Mouse (Mus musculus) adrenal gland, postnatal 25 days (tissue): ENCODE measurements around the gene Mical1. TPM values are rescaled to one million over a fixed set of nuclear protein-coding genes. Genes with fewer than 3 reads are reported as not detected.

Source experiments
- DNase-seq: peaks from one replicate; pipeline ENCODE4 v3.0.0; 2021; ENCODE audit warnings: mixed read lengths
- long read RNA-seq: library from polyadenylated mRNA; stranded (forward); transcript quantifications from one replicate; pipeline ENCODE4 v2.0.0, GENCODE M21; 2021
- total RNA-seq: library from RNA; stranded (reverse); gene quantifications from 2 replicates; pipeline ENCODE4 v1.2.3, GENCODE M21; 2021

Mical1 gene
- total RNA-seq, result 10.4 and 11.8 TPM in 2 replicates
- long read RNA-seq, partial matches to known transcripts, result 1 of 7 reads
- long read RNA-seq, other reads (novel, unspliced or antisense), result 4 of 7 reads

- peak; percentile 54 for DNase-seq
Observed at GRCm38 (mm10) chr10:41476171-41477017, at the start of gene Mical1. TSS of gene Mical1 (plus strand) at chr10:41476314.

- DNase-seq, result no peak
Observed at GRCm38 (mm10) chr10:41426368-41426767, 49.7 kb upstream of the Mical1 start.

- peak; percentile 48 for DNase-seq
Observed at GRCm38 (mm10) chr10:41434624-41435023, 41.5 kb upstream of the Mical1 start.

- DNase-seq, result no peak
Observed at GRCm38 (mm10) chr10:41435141-41435540, 41.0 kb upstream of the Mical1 start.

GRCm38 (mm10) chr10:41448216-41448615, 27.9 kb upstream of the Mical1 start:
- no peak for DNase-seq

GRCm38 (mm10) chr10:41449684-41450083, 26.4 kb upstream of the Mical1 start:
- no peak for DNase-seq

- DNase-seq, result peak; percentile 95
Observed at GRCm38 (mm10) chr10:41450137-41450670, 25.9 kb upstream of the Mical1 start, which contains the start of gene Zbtb24. TSS of gene Zbtb24 (plus strand) at chr10:41450383.

- no peak for DNase-seq
Observed at GRCm38 (mm10) chr10:41450780-41451522, 25.2 kb upstream of the Mical1 start.

GRCm38 (mm10) chr10:41451656-41452055, 24.5 kb upstream of the Mical1 start:
- no peak for DNase-seq

GRCm38 (mm10) chr10:41452791-41453190, 23.3 kb upstream of the Mical1 start:
- no peak for DNase-seq

GRCm38 (mm10) chr10:41459990-41460389, 16.1 kb upstream of the Mical1 start:
- no peak for DNase-seq

- DNase-seq, result no peak
Observed at GRCm38 (mm10) chr10:41460501-41460900, 15.6 kb upstream of the Mical1 start.

- no peak for DNase-seq
Observed at GRCm38 (mm10) chr10:41461057-41461722, 14.9 kb upstream of the Mical1 start.

GRCm38 (mm10) chr10:41464401-41464955, 11.6 kb upstream of the Mical1 start:
- no peak for DNase-seq

- DNase-seq, result no peak
Observed at GRCm38 (mm10) chr10:41467325-41467724, 8.8 kb upstream of the Mical1 start.

GRCm38 (mm10) chr10:41470693-41471092, 5.4 kb upstream of the Mical1 start:
- no peak for DNase-seq

GRCm38 (mm10) chr10:41472534-41472933, 3.6 kb upstream of the Mical1 start:
- DNase-seq, result no peak

- no peak for DNase-seq
Observed at GRCm38 (mm10) chr10:41472962-41473481, 3.1 kb upstream of the Mical1 start.

- DNase-seq, result no peak
Observed at GRCm38 (mm10) chr10:41473782-41474468, 2.2 kb upstream of the Mical1 start.

- no peak for DNase-seq
Observed at GRCm38 (mm10) chr10:41474981-41475391, 1.1 kb upstream of the Mical1 start.

- DNase-seq, result no peak
Observed at GRCm38 (mm10) chr10:41477018-41477277, 834 bp downstream of the Mical1 start.
